Mouse (Mus musculus) midbrain, embryonic 11.5 days (tissue): ENCODE data around the gene Naalad2. TPM values are rescaled to one million over a fixed set of nuclear protein-coding genes. Genes with fewer than 3 reads are reported as not detected.

Experiments
- polyA plus RNA-seq: library from polyadenylated mRNA; unstranded; fragments of >200 nt; fragmentation: Nextera tagmentation; extraction: Ambion mirVana; gene quantifications from 2 replicates; pipeline ENCODE4 v1.2.1, GENCODE M21; 2014

Naalad2 gene
- polyA plus RNA-seq, 1 experiment from 2014 or later, result 1.9 TPM

Other genes starting within 250 kb of the Naalad2 start
- 131 and 141 TPM in 2 replicates for gene Chordc1, start 110.9 kb downstream of the Naalad2 start, polyA plus RNA-seq
- gene Ubtfl1, start 1.4 kb upstream of the Naalad2 start, polyA plus RNA-seq, result not detected in 2 replicates
- gene Mbd3l2, start 27.7 kb upstream of the Naalad2 start, polyA plus RNA-seq, result 0.07 TPM in 1 of 2 replicates, not detected in the other
- gene Zfp558, start 75.3 kb upstream of the Naalad2 start, polyA plus RNA-seq, result 16.3 and 17.9 TPM in 2 replicates
- gene Mbd3l1, start 75.4 kb upstream of the Naalad2 start, polyA plus RNA-seq, result not detected in 2 replicates